8 mouse cellular contexts compared by ENCODE assay signal in genomic region chr10:62791251-62792176, GRCm38 (mm10). TPM values are rescaled to one million over a fixed set of nuclear protein-coding genes. Genes with fewer than 3 reads are reported as not detected.
DNase-seq lines count a peak whose midpoint lies in the region; ATAC-seq and TF ChIP-seq lines count a peak whose summit lies in the region.

No protein-coding gene starts in this region.

- peak; percentile 37 for ATAC-seq in cerebellum, adult (ENCODE audit: insufficient number of reproducible peaks, low FRiP score, low TSS enrichment)
- ATAC-seq in forebrain, embryonic 14.5 days, result peak; percentile 85
- peak; percentile 74 for ATAC-seq in stomach, embryonic 16.5 days (ENCODE audit: insufficient read depth, low FRiP score)

- peak overlapping the region; percentile 99 for H3K9ac ChIP-seq in forebrain, embryonic 14.5 days (ENCODE audit: low read length)
- H3K9ac ChIP-seq in stomach, embryonic 16.5 days (ENCODE audit: low read length), result peak overlapping the region; percentile 99

- H3K27me3 ChIP-seq in thymus, adult 2 months (ENCODE audit: control insufficient read depth, insufficient read depth, low read length), result no peaks in the 10 kb centered on the region
- no peaks in the 10 kb centered on the region for H3K27me3 ChIP-seq in forebrain, embryonic 14.5 days (replicated peaks; ENCODE audit: control insufficient read depth, insufficient read depth, low read length)
- H3K27me3 ChIP-seq in stomach, embryonic 16.5 days (ENCODE audit: control insufficient read depth, insufficient read depth, low read length), result no peaks in the 10 kb centered on the region

- no peak for TF ChIP-seq POLR2A in thymus, adult 2 months (IDR thresholded peaks at IDR 0.05; ENCODE audit: control insufficient read depth, extremely low read depth, insufficient read depth, low read length, poor library complexity)

- H3K27ac ChIP-seq in thymus, adult 2 months (ENCODE audit: control insufficient read depth, insufficient read depth, low read length), result no peak overlapping the region
- H3K27ac ChIP-seq in forebrain, embryonic 14.5 days (ENCODE audit: low read depth, low read length), result peak overlapping the region; percentile 94
- H3K27ac ChIP-seq in layer of hippocampus, adult 2 months, result peak overlapping the region; percentile 96
- H3K27ac ChIP-seq in stomach, embryonic 16.5 days (ENCODE audit: low read length), result peak overlapping the region; percentile 94

- H3K4me2 ChIP-seq in forebrain, embryonic 14.5 days (ENCODE audit: low read length), result peak overlapping the region; percentile 73
- H3K4me2 ChIP-seq in stomach, embryonic 16.5 days (ENCODE audit: low read depth, low read length), result peak overlapping the region; percentile 73

- under 1% methylated on average over 68 of the region's 78 CpGs for WGBS in thymus, adult 2 months
- 1% methylated on average over 58 of the region's 78 CpGs for WGBS in forebrain, embryonic 14.5 days
- WGBS in stomach, embryonic 16.5 days, result under 1% methylated on average over 78 of the region's 78 CpGs

- H3K36me3 ChIP-seq in thymus, adult 2 months (ENCODE audit: control insufficient read depth, insufficient read depth, low read length), result peaks cover 35% of the 10 kb centered on the region
- peaks cover 39% of the 10 kb centered on the region for H3K36me3 ChIP-seq in forebrain, embryonic 14.5 days (ENCODE audit: control insufficient read depth, insufficient read depth, low read length)
- H3K36me3 ChIP-seq in stomach, embryonic 16.5 days (ENCODE audit: control insufficient read depth, insufficient read depth, low read length), result peaks cover 24% of the 10 kb centered on the region; the same call in 1 of the 2 replicates

- H3K9me3 ChIP-seq in forebrain, embryonic 14.5 days (replicated peaks; ENCODE audit: control insufficient read depth, low read length), result no peaks in the 10 kb centered on the region
- H3K9me3 ChIP-seq in stomach, embryonic 16.5 days (replicated peaks; ENCODE audit: control insufficient read depth, low read length), result no peaks in the 10 kb centered on the region

- no peak for DNase-seq in cerebellum, adult 11-12 months
- DNase-seq in thymus, adult 2 months, result no peak
- DNase-seq in thymus, postnatal 14 days, result no peak
- peak; percentile 10 for DNase-seq in forebrain, embryonic 14.5 days (ENCODE audit: low spot score)
- DNase-seq in layer of hippocampus, adult 2 months (ENCODE audit: low spot score in 2 of 2), result no peak
- DNase-seq in mesoderm, embryonic 11.5 days (ENCODE audit: low read depth, low spot score), result peak; percentile 27

- TF ChIP-seq CTCF in thymus, adult 2 months (IDR thresholded peaks at IDR 0.05; ENCODE audit: borderline replicate concordance, control insufficient read depth, extremely low read depth, insufficient read depth, low read length, poor library complexity), result no peak
- TF ChIP-seq CTCF in layer of hippocampus, adult 2 months (conservative IDR thresholded peaks at IDR 0.05), result no peak

- H3K4me3 ChIP-seq in thymus, adult 2 months (ENCODE audit: control insufficient read depth, insufficient read depth, low read length), result peak overlapping the region; percentile 72
- peak overlapping the region; percentile 97 for H3K4me3 ChIP-seq in forebrain, embryonic 14.5 days (ENCODE audit: low read depth, low read length)
- peak overlapping the region; percentile 89 for H3K4me3 ChIP-seq in layer of hippocampus, adult 2 months
- peak overlapping the region; percentile 95 for H3K4me3 ChIP-seq in stomach, embryonic 16.5 days (replicated peaks; ENCODE audit: low read length)

- peaks cover 9% of the 10 kb centered on the region for H3K4me1 ChIP-seq in thymus, adult 2 months (replicated peaks; ENCODE audit: control insufficient read depth, insufficient read depth, low read length)
- H3K4me1 ChIP-seq in forebrain, embryonic 14.5 days (ENCODE audit: control insufficient read depth, insufficient read depth, low read length), result peaks cover 4% of the 10 kb centered on the region; the same call in 1 of the 2 replicates
- H3K4me1 ChIP-seq in stomach, embryonic 16.5 days (ENCODE audit: control insufficient read depth, insufficient read depth, low read length), result peaks cover 6% of the 10 kb centered on the region

RNA-seq across cellular contexts. Expression of gene Ccar1, which starts 0.6 kb away (rescaled TPM):
- 171 and 180 TPM in 2 replicates for polyA plus RNA-seq in thymus, adult 2 months (2012; rRNA removed)
- 118 and 131 TPM in 2 replicates for polyA plus RNA-seq in forebrain, embryonic 14.5 days (2014; fragmentation: Nextera tagmentation; extraction: Ambion mirVana)
- total RNA-seq in layer of hippocampus, adult 2 months (2021), result 10 to 100 TPM; 59.4 to 60.6 TPM
- polyA plus RNA-seq in stomach, embryonic 16.5 days (2015; fragmentation: Nextera tagmentation; extraction: Ambion mirVana), result 103 TPM in 2 replicates

Comparison
In these comparisons a context has a peak if more than half of its experiments do, and no peak if none do; other contexts are left out.
1. DNase-seq: peak in forebrain, embryonic 14.5 days (single experiment) and mesoderm, embryonic 11.5 days (single experiment); none in cerebellum, adult 11-12 months (single experiment), thymus, adult 2 months (single experiment), thymus, postnatal 14 days (single experiment) and layer of hippocampus, adult 2 months (0 of 2).
2. Peak in every context shown above with its lines, with median percentiles within 50 percentile points of each other: ATAC-seq and H3K4me3 ChIP-seq.